Mouse (Mus musculus) MEL (cell line): ENCODE measurements around the gene Gm1043. TPM values are rescaled to one million over a fixed set of nuclear protein-coding genes. Genes with fewer than 3 reads are reported as not detected.

Source experiments
- DNase-seq: peaks from one replicate; pipeline ENCODE4 v3.0.0; 2011; ENCODE audit warnings: low read depth, low spot score
- H3K27ac ChIP-seq: 2 replicates; pipeline ENCODE4 v1.5.1; 2012; ENCODE audit warnings: low read depth, mild to moderate bottlenecking, control low read depth, low read length, moderate library complexity; ENCODE audit not compliant: control insufficient read depth
- H3K27me3 ChIP-seq, 2 experiments: fragments of 150-350 bp in 1 of 2; sonication (generic) in 1 of 2; 2 replicates each; pipeline ENCODE4 v1.6.1; 2012; ENCODE audit warnings: low read length in 2 of 2, mild to moderate bottlenecking in 2 of 2, improper control_type of control experiment in 1 of 2, moderate library complexity in 1 of 2; ENCODE audit not compliant: insufficient read depth in 2 of 2, control insufficient read depth in 1 of 2
- H3K36me3 ChIP-seq, 2 experiments: 2 replicates each; pipeline ENCODE4 v1.6.1; 2012 to 2014; ENCODE audit warnings: low read length in 2 of 2, improper control_type of control experiment in 1 of 2, inconsistent platforms in 1 of 2, mild to moderate bottlenecking in 1 of 2; ENCODE audit not compliant: insufficient read depth in 2 of 2, control insufficient read depth in 1 of 2
- H3K4me1 ChIP-seq, 2 experiments: fragments of 150-350 bp in 1 of 2; sonication (generic) in 1 of 2; 2 replicates each; pipeline ENCODE4 v1.6.1; 2012; ENCODE audit warnings: low read length in 2 of 2, improper control_type of control experiment in 1 of 2, mild to moderate bottlenecking in 1 of 2; ENCODE audit not compliant: insufficient read depth in 2 of 2, control insufficient read depth in 1 of 2
- H3K4me3 ChIP-seq, 2 experiments: fragments of 150-350 bp in 1 of 2; sonication (generic) in 1 of 2; 2 replicates each; pipeline ENCODE4 v1.5.1; 2012; ENCODE audit warnings: low read depth in 2 of 2, low read length in 2 of 2, mild to moderate bottlenecking in 2 of 2, moderate library complexity in 2 of 2, control low read depth in 1 of 2, improper control_type of control experiment in 1 of 2; ENCODE audit not compliant: control insufficient read depth in 1 of 2, insufficient read depth in 1 of 2
- H3K79me2 ChIP-seq: 2 replicates; pipeline ENCODE4 v1.6.1; 2012; ENCODE audit warnings: mild to moderate bottlenecking, low read length, moderate library complexity; ENCODE audit not compliant: control insufficient read depth, poor library complexity, insufficient read depth
- H3K9ac ChIP-seq: 2 replicates; pipeline ENCODE4 v1.6.1; 2012; ENCODE audit warnings: low read depth, mild to moderate bottlenecking, control low read depth, low read length, moderate library complexity; ENCODE audit not compliant: control insufficient read depth, poor library complexity, severe bottlenecking
- H3K9me3 ChIP-seq: fragments of 150-350 bp; sonication (generic); replicated peaks from 2 replicates; pipeline ENCODE4 v1.6.1; 2012; ENCODE audit warnings: mild to moderate bottlenecking, low read length, improper control_type of control experiment, moderate library complexity; ENCODE audit not compliant: insufficient read depth
- BHLHE40 ChIP-seq: IDR thresholded peaks from 2 replicates; pipeline ENCODE4 v1.6.1; 2012; ENCODE audit warnings: low read depth, mild to moderate bottlenecking, inconsistent platforms, low read length, improper control_type of control experiment, borderline replicate concordance
- CHD1 ChIP-seq: IDR thresholded peaks from 2 replicates; pipeline ENCODE4 v1.6.1; 2012; ENCODE audit warnings: low read depth, mild to moderate bottlenecking, inconsistent platforms, low read length, improper control_type of control experiment
- CHD2 ChIP-seq: IDR thresholded peaks from 2 replicates; pipeline ENCODE4 v1.6.1; 2011; ENCODE audit warnings: low read length, improper control_type of control experiment
- CTCF ChIP-seq, 3 experiments: IDR thresholded peaks in 2 of 3; conservative IDR thresholded peaks in 1 of 3; 2 replicates each; pipeline ENCODE4 v1.5.1; 2011 to 2012; ENCODE audit warnings: low read length in 3 of 3, low read depth in 2 of 3, mild to moderate bottlenecking in 2 of 3, improper control_type of control experiment in 1 of 3, inconsistent platforms in 1 of 3, mixed read lengths in 1 of 3, moderate library complexity in 1 of 3; ENCODE audit not compliant: control insufficient read depth in 1 of 3, insufficient read depth in 1 of 3, poor library complexity in 1 of 3, severe bottlenecking in 1 of 3
- E2F4 ChIP-seq: IDR thresholded peaks from 2 replicates; pipeline ENCODE4 v1.6.1; 2011; ENCODE audit warnings: low read depth, low read length, improper control_type of control experiment, borderline replicate concordance
- EP300 ChIP-seq, 2 experiments: IDR thresholded peaks; 2 replicates each; pipeline ENCODE4 v1.6.1; 2011; ENCODE audit warnings: improper control_type of control experiment in 2 of 2, low read length in 2 of 2, low read depth in 1 of 2, mild to moderate bottlenecking in 1 of 2
- GATA1 ChIP-seq: IDR thresholded peaks from 2 replicates; pipeline ENCODE4 v1.6.1; 2011; ENCODE audit warnings: low read depth, low read length, improper control_type of control experiment
- HCFC1 ChIP-seq: IDR thresholded peaks from 2 replicates; pipeline ENCODE4 v1.6.1; 2012; ENCODE audit warnings: low read depth, mild to moderate bottlenecking, inconsistent platforms, low read length, improper control_type of control experiment, moderate library complexity
- MAX ChIP-seq: IDR thresholded peaks from 2 replicates; pipeline ENCODE4 v1.6.1; 2011; ENCODE audit warnings: low read length, improper control_type of control experiment
- MAZ ChIP-seq: IDR thresholded peaks from 2 replicates; pipeline ENCODE4 v1.6.1; 2012; ENCODE audit warnings: low read depth, mild to moderate bottlenecking, inconsistent platforms, low read length, improper control_type of control experiment
- MYB ChIP-seq: IDR thresholded peaks from 2 replicates; pipeline ENCODE4 v1.6.1; 2011; ENCODE audit warnings: mild to moderate bottlenecking, low read depth, low read length, improper control_type of control experiment
- MYC ChIP-seq: IDR thresholded peaks from 2 replicates; pipeline ENCODE4 v1.6.1; 2011; ENCODE audit warnings: low read depth, mild to moderate bottlenecking, low read length, improper control_type of control experiment, moderate library complexity
- NELFE ChIP-seq: IDR thresholded peaks from 2 replicates; pipeline ENCODE4 v1.6.1; 2011; ENCODE audit warnings: low read depth, low read length, improper control_type of control experiment
- NRF1 ChIP-seq: IDR thresholded peaks from 2 replicates; pipeline ENCODE4 v1.6.1; 2014; ENCODE audit warnings: low read depth, mild to moderate bottlenecking, inconsistent platforms, low read length, improper control_type of control experiment, moderate library complexity; ENCODE audit not compliant: poor library complexity, insufficient read depth, severe bottlenecking
- POLR2A ChIP-seq, 2 experiments: IDR thresholded peaks; 2 replicates each; pipeline ENCODE4 v1.6.1; 2011 to 2012; ENCODE audit warnings: low read length in 2 of 2, mild to moderate bottlenecking in 2 of 2, control low read depth in 1 of 2, improper control_type of control experiment in 1 of 2, low read depth in 1 of 2, moderate library complexity in 1 of 2; ENCODE audit not compliant: control insufficient read depth in 1 of 2, insufficient read depth in 1 of 2, poor library complexity in 1 of 2
- RCOR1 ChIP-seq: IDR thresholded peaks from 2 replicates; pipeline ENCODE4 v1.6.1; 2012; ENCODE audit warnings: low read depth, mild to moderate bottlenecking, inconsistent platforms, low read length, improper control_type of control experiment
- TAL1 ChIP-seq: IDR thresholded peaks from 2 replicates; pipeline ENCODE4 v1.6.1; 2012; ENCODE audit warnings: mild to moderate bottlenecking, inconsistent platforms, low read length, moderate library complexity, mixed read lengths
- UBTF ChIP-seq: IDR thresholded peaks from 2 replicates; pipeline ENCODE4 v1.6.1; 2012; ENCODE audit warnings: low read depth, mild to moderate bottlenecking, inconsistent platforms, low read length, improper control_type of control experiment, moderate library complexity, borderline replicate concordance; ENCODE audit not compliant: insufficient read depth
- ZC3H11A ChIP-seq: IDR thresholded peaks from 2 replicates; pipeline ENCODE4 v1.6.1; 2012; ENCODE audit warnings: low read depth, mild to moderate bottlenecking, inconsistent platforms, low read length, improper control_type of control experiment
- ZKSCAN1 ChIP-seq: IDR thresholded peaks from 2 replicates; pipeline ENCODE4 v1.6.1; 2012; ENCODE audit warnings: low read depth, mild to moderate bottlenecking, inconsistent platforms, low read length, improper control_type of control experiment, moderate library complexity
- ZNF384 ChIP-seq: IDR thresholded peaks from 2 replicates; pipeline ENCODE4 v1.6.1; 2012; ENCODE audit warnings: low read depth, mild to moderate bottlenecking, inconsistent platforms, low read length, improper control_type of control experiment
- polyA plus RNA-seq, 2 experiments: library from polyadenylated mRNA; stranded (reverse) in 1 of 2; unstranded in 1 of 2; fragments of >175 nt in 1 of 2; fragments of >200 nt in 1 of 2; gene quantifications; 2 replicates each; pipeline versions ENCODE4 v1.2.1 to v1.2.4; 2012; ENCODE audit warnings: low replicate concordance in 2 of 2, low read depth in 1 of 2; ENCODE audit not compliant: insufficient read length in 2 of 2, insufficient read depth in 1 of 2, missing spikeins in 1 of 2
- total RNA-seq: library from RNA; depleted of rRNA; stranded (reverse); fragments of 300-350 nt; gene quantifications from 2 replicates; pipeline ENCODE4 v1.2.3, GENCODE M21; 2012

Gene Gm1043
- total and polyA plus RNA-seq, 3 experiments, result not detected

GRCm38 (mm10) chr5:37087786-37088185 is 2.6 kb downstream of the Gm1043 start:
- Histone ChIP-seq H3K9ac (no peak overlapping the region), H3K36me3 (no peaks in the 10 kb centered on the region), H3K79me2 (no peaks in the 10 kb centered on the region), H3K27me3 (no peaks in the 10 kb centered on the region), H3K4me3 (no peak overlapping the region), H3K9me3 (no peaks in the 10 kb centered on the region), H3K27ac (no peak overlapping the region), H3K4me1 (no peaks in the 10 kb centered on the region)
- TF ChIP-seq RCOR1 (no peak), MAX (no peak), EP300 (IDR thresholded peaks at IDR 0.05; ENCODE audit: low read depth in 1 of 2, low read length in 2 of 2) (no peak), CHD2 (no peak), POLR2A (IDR thresholded peaks at IDR 0.05; ENCODE audit: control insufficient read depth in 1 of 2, insufficient read depth in 1 of 2, low read depth in 1 of 2, low read length in 2 of 2, poor library complexity in 1 of 2) (no peak), GATA1 (no peak), CTCF (IDR thresholded peaks at IDR 0.05 in 2 of 3, conservative IDR thresholded peaks at IDR 0.05 in 1 of 3; ENCODE audit: control insufficient read depth in 1 of 3, insufficient read depth in 1 of 3, low read depth in 2 of 3, low read length in 3 of 3, poor library complexity in 1 of 3, severe bottlenecking in 1 of 3) (no peak), TAL1 (no peak), CHD1 (no peak), BHLHE40 (no peak), NRF1 (no peak), MAZ (no peak), ZC3H11A (no peak), UBTF (no peak), MYC (no peak), ZKSCAN1 (no peak)
- no peak for DNase-seq

- H3K9ac ChIP-seq, result no peak overlapping the region
- no peaks in the 10 kb centered on the region for H3K27me3 ChIP-seq
- TF ChIP-seq ZNF384 (no peak), MYB (no peak), NELFE (no peak), E2F4 (no peak), UBTF (no peak), HCFC1 (no peak)
- no peaks in the 10 kb centered on the region for H3K9me3 ChIP-seq
- no peak overlapping the region for H3K4me3 ChIP-seq
- no peaks in the 10 kb centered on the region for H3K36me3 ChIP-seq
- H3K79me2 ChIP-seq, result no peaks in the 10 kb centered on the region
- no peaks in the 10 kb centered on the region for H3K4me1 ChIP-seq
- DNase-seq, result no peak
- H3K27ac ChIP-seq, result no peak overlapping the region
Observed at GRCm38 (mm10) chr5:37088342-37089108, 3.4 kb downstream of the Gm1043 start.
